Comparison of ENCODE assay signal across 9 mouse cellular contexts in genomic region chr9:57861951-57862471, GRCm38 (mm10). TPM values are rescaled to one million over a fixed set of nuclear protein-coding genes. Genes with fewer than 3 reads are reported as not detected.
A peak's percentile ranks its signal among the peaks of the same experiment; 100 is the strongest.
DNase-seq lines count a peak whose midpoint lies in the region; ATAC-seq and TF ChIP-seq lines count a peak whose summit lies in the region.
"Had no signal": no experiment of that assay in that cellular context is flagged by ENCODE, and none has a peak within 500 bp of the region (broad histone marks: within the 10 kb centered on the region; RNA-seq: fewer than 3 reads in every experiment).

No protein-coding gene starts in this region.

- H3K4me2 ChIP-seq in kidney, embryonic 16.5 days (replicated peaks; ENCODE audit: low read depth, low read length): no peak overlapping the region
- peak overlapping the region; percentile 34 for H3K4me2 ChIP-seq in hindbrain, postnatal 0 days (ENCODE audit: low read depth, low read length)
- H3K4me2 ChIP-seq: embryonic facial prominence, embryonic 12.5 days had no signal

- H3K9me3 ChIP-seq in kidney, embryonic 16.5 days (ENCODE audit: low read length): no peaks in the 10 kb centered on the region
- H3K9me3 ChIP-seq in hindbrain, postnatal 0 days (ENCODE audit: low read length): no peaks in the 10 kb centered on the region
- no peaks in the 10 kb centered on the region for H3K9me3 ChIP-seq in limb, embryonic 10.5 days (replicated peaks)
- H3K9me3 ChIP-seq: embryonic facial prominence, embryonic 12.5 days had no signal

- no peak overlapping the region for H3K9ac ChIP-seq in kidney, embryonic 16.5 days (replicated peaks; ENCODE audit: low read length)
- H3K9ac ChIP-seq in hindbrain, postnatal 0 days (replicated peaks; ENCODE audit: low read length): no peak overlapping the region
- H3K9ac ChIP-seq: embryonic facial prominence, embryonic 12.5 days had no signal

- ATAC-seq in kidney, embryonic 16.5 days (ENCODE audit: low FRiP score, low TSS enrichment): no peak; the same call in 1 of the 2 replicates
- peak; percentile 97 for ATAC-seq in hindbrain, postnatal 0 days

- no peak for TF ChIP-seq POLR2A in kidney, adult 2 months (IDR thresholded peaks at IDR 0.05; ENCODE audit: low read depth, low read length)
- TF ChIP-seq POLR2A in bone marrow, adult 2 months (IDR thresholded peaks at IDR 0.05; ENCODE audit: borderline replicate concordance, control insufficient read depth, low read depth, low read length): no peak

- no peaks in the 10 kb centered on the region for H3K36me3 ChIP-seq in kidney, adult 2 months (ENCODE audit: control insufficient read depth, insufficient read depth, low read length)
- no peaks in the 10 kb centered on the region for H3K36me3 ChIP-seq in kidney, embryonic 16.5 days (ENCODE audit: insufficient read depth, low read length)
- no peaks in the 10 kb centered on the region for H3K36me3 ChIP-seq in hindbrain, postnatal 0 days (ENCODE audit: insufficient read depth, low read length)
- H3K36me3 ChIP-seq in limb, embryonic 10.5 days: no peaks in the 10 kb centered on the region
- H3K36me3 ChIP-seq: embryonic facial prominence, embryonic 12.5 days had no signal

- no peak overlapping the region for H3K27ac ChIP-seq in kidney, adult 2 months (ENCODE audit: insufficient read depth, low read depth, low read length)
- no peak overlapping the region for H3K27ac ChIP-seq in kidney, embryonic 16.5 days (ENCODE audit: low read length)
- H3K27ac ChIP-seq in bone marrow, adult 2 months (ENCODE audit: control insufficient read depth, insufficient read depth, low read depth, low read length, poor library complexity): no peak overlapping the region
- H3K27ac ChIP-seq in hindbrain, postnatal 0 days: no peak overlapping the region
- no peak overlapping the region for H3K27ac ChIP-seq in limb, embryonic 10.5 days
- H3K27ac ChIP-seq: embryonic facial prominence, embryonic 12.5 days had no signal

- no peaks in the 10 kb centered on the region for H3K4me1 ChIP-seq in kidney, adult 2 months (ENCODE audit: control insufficient read depth, insufficient read depth, low read length)
- no peaks in the 10 kb centered on the region for H3K4me1 ChIP-seq in kidney, embryonic 16.5 days (ENCODE audit: insufficient read depth, low read length)
- no peaks in the 10 kb centered on the region; the same call in 1 of the 2 replicates for H3K4me1 ChIP-seq in bone marrow, adult 2 months (ENCODE audit: control insufficient read depth, insufficient read depth, low read length)
- peaks cover 6% of the 10 kb centered on the region; the same call in 1 of the 2 replicates for H3K4me1 ChIP-seq in hindbrain, postnatal 0 days (ENCODE audit: insufficient read depth, low read length)
- H3K4me1 ChIP-seq in limb, embryonic 10.5 days: no peaks in the 10 kb centered on the region
- H3K4me1 ChIP-seq: embryonic facial prominence, embryonic 12.5 days had no signal

- H3K27me3 ChIP-seq in kidney, adult 2 months (replicated peaks; ENCODE audit: control insufficient read depth, insufficient read depth, low read length): no peaks in the 10 kb centered on the region; the same call in 1 of the 2 replicates
- H3K27me3 ChIP-seq in kidney, embryonic 16.5 days (ENCODE audit: insufficient read depth, low read length): no peaks in the 10 kb centered on the region; the same call in 1 of the 2 replicates
- H3K27me3 ChIP-seq in hindbrain, postnatal 0 days (ENCODE audit: insufficient read depth, low read length): no peaks in the 10 kb centered on the region
- no peaks in the 10 kb centered on the region for H3K27me3 ChIP-seq in limb, embryonic 10.5 days (ENCODE audit: low read depth, poor library complexity, severe bottlenecking)
- H3K27me3 ChIP-seq: embryonic facial prominence, embryonic 12.5 days had no signal

- peak; percentile 74 for TF ChIP-seq CTCF in kidney, adult 2 months (conservative IDR thresholded peaks at IDR 0.05; ENCODE audit: insufficient read depth, insufficient read length, low read depth, low read length)
- peak; percentile 65 for TF ChIP-seq CTCF in bone marrow, adult 2 months (IDR thresholded peaks at IDR 0.05; ENCODE audit: control insufficient read depth, insufficient read depth, low read length)
- TF ChIP-seq CTCF in hindbrain, postnatal 0 days (IDR thresholded peaks at IDR 0.05; ENCODE audit: low read depth): peak; percentile 76

- WGBS in kidney, adult 2 months: 43% methylated on average over 9 of the region's 9 CpGs
- WGBS in kidney, embryonic 16.5 days: 45% methylated on average over 9 of the region's 9 CpGs
- WGBS in bone marrow, adult 2 months: 40% methylated on average over 9 of the region's 9 CpGs
- 15% methylated on average over 9 of the region's 9 CpGs for WGBS in hindbrain, postnatal 0 days
- 55% methylated on average over 9 of the region's 9 CpGs for WGBS in limb, embryonic 10.5 days

- DNase-seq in kidney, adult 2 months: peak; percentile 64
- DNase-seq in fibroblast of lung, adult 2 months (ENCODE audit: low read depth): peak; percentile 31
- DNase-seq in hindbrain, postnatal 0 days (ENCODE audit: low spot score): peak; percentile 85
- peak; percentile 39 for DNase-seq in limb, embryonic 10.5 days (ENCODE audit: low spot score)
- peak; percentile 31 to 68 for DNase-seq in natural killer cell, adult 2 months (ENCODE audit: low spot score in 2 of 2)
- peak; percentile 85 for DNase-seq in telencephalon, adult 2 months (ENCODE audit: low read depth, low spot score)

- no peak overlapping the region for H3K4me3 ChIP-seq in kidney, adult 2 months (ENCODE audit: insufficient read depth, low read depth, low read length)
- H3K4me3 ChIP-seq in kidney, embryonic 16.5 days (ENCODE audit: low read length): no peak overlapping the region
- no peak overlapping the region for H3K4me3 ChIP-seq in bone marrow, adult 2 months (replicated peaks; ENCODE audit: control insufficient read depth, low read depth, low read length)
- H3K4me3 ChIP-seq in hindbrain, postnatal 0 days (ENCODE audit: low read length): no peak overlapping the region
- H3K4me3 ChIP-seq in limb, embryonic 10.5 days: no peak overlapping the region
- H3K4me3 ChIP-seq: embryonic facial prominence, embryonic 12.5 days had no signal

RNA-seq across cellular contexts. Expression of gene Arid3b, which starts 25.4 kb away (rescaled TPM):
- polyA plus RNA-seq in kidney, adult 2 months (2012; rRNA removed): 4.6 and 5.0 TPM in 2 replicates
- polyA plus RNA-seq in kidney, embryonic 16.5 days (2015; fragmentation: Nextera tagmentation; extraction: Ambion mirVana): 6.0 and 8.6 TPM in 2 replicates
- polyA plus RNA-seq in bone marrow, adult 2 months (2011; ENCODE audit: insufficient read depth, insufficient read length, low replicate concordance, missing spikeins): 15.3 and 52.9 TPM in 2 replicates
- total RNA-seq in hindbrain, postnatal 0 days (2014; rRNA removed): 7.7 TPM in 2 replicates
- polyA plus RNA-seq in hindbrain, postnatal 0 days (2015; fragmentation: Nextera tagmentation; extraction: Ambion mirVana): 4.3 and 4.4 TPM in 2 replicates
- polyA plus RNA-seq in limb, embryonic 10.5 days (2016; fragmentation: Nextera tagmentation; extraction: Ambion mirVana): 56.8 and 62.9 TPM in 2 replicates

RNA-seq across cellular contexts. Expression of gene Ubl7, which starts 48.8 kb away (rescaled TPM):
- 144 and 150 TPM in 2 replicates for polyA plus RNA-seq in kidney, adult 2 months (2012; rRNA removed)
- 119 and 128 TPM in 2 replicates for polyA plus RNA-seq in kidney, embryonic 16.5 days (2015; fragmentation: Nextera tagmentation; extraction: Ambion mirVana)
- polyA plus RNA-seq in bone marrow, adult 2 months (2011; ENCODE audit: insufficient read depth, insufficient read length, low replicate concordance, missing spikeins): 19.2 and 35.9 TPM in 2 replicates
- 96.6 and 116 TPM in 2 replicates for total RNA-seq in hindbrain, postnatal 0 days (2014; rRNA removed)
- 151 and 152 TPM in 2 replicates for polyA plus RNA-seq in hindbrain, postnatal 0 days (2015; fragmentation: Nextera tagmentation; extraction: Ambion mirVana)
- 123 and 130 TPM in 2 replicates for polyA plus RNA-seq in limb, embryonic 10.5 days (2016; fragmentation: Nextera tagmentation; extraction: Ambion mirVana)

Comparison
In these comparisons a context has a peak if more than half of its experiments do, and no peak if none do; other contexts are left out.
1. DNase-seq: peak in every context shown above with its lines; median percentile 85 in hindbrain, postnatal 0 days; 85 in telencephalon, adult 2 months; 64 in kidney, adult 2 months; 50 in natural killer cell, adult 2 months; 39 in limb, embryonic 10.5 days; 31 in fibroblast of lung, adult 2 months.